Mouse (Mus musculus) cerebellum, adult 8-10 months (tissue): ENCODE measurements around the gene Adam33.
"Not testable (repeated sequence)": the region's sequence is repeated elsewhere in the genome, so short reads cannot be mapped to it uniquely, and the experiment has no call there.

Source experiments
- DNase-seq: peaks from one replicate; pipeline ENCODE4 v3.0.0; 2022

Adam33 gene

GRCm38 (mm10) chr2:131063404-131063864 is at the start of gene Adam33:
Gene Adam33, minus strand, starts transcription at chr2:131063814.
- DNase-seq = no peak

GRCm38 (mm10) chr2:131105989-131106388 is 42.4 kb upstream of the Adam33 start:
- no peak for DNase-seq

GRCm38 (mm10) chr2:131105061-131105460 is 41.4 kb upstream of the Adam33 start:
- not testable (repeated sequence) for DNase-seq

- no peak for DNase-seq
Observed at GRCm38 (mm10) chr2:131104021-131104420, 40.4 kb upstream of the Adam33 start.

- DNase-seq = no peak
Observed at GRCm38 (mm10) chr2:131101530-131101929, 37.9 kb upstream of the Adam33 start.

- DNase-seq = no peak
Observed at GRCm38 (mm10) chr2:131097087-131097486, 33.5 kb upstream of the Adam33 start.

GRCm38 (mm10) chr2:131096101-131096795 is 32.6 kb upstream of the Adam33 start:
- DNase-seq = no peak

- DNase-seq = peak; percentile 63
Observed at GRCm38 (mm10) chr2:131094823-131095222, 31.2 kb upstream of the Adam33 start.

GRCm38 (mm10) chr2:131093577-131093976 is 30.0 kb upstream of the Adam33 start:
- no peak for DNase-seq

- no peak for DNase-seq
Observed at GRCm38 (mm10) chr2:131090852-131091251, 27.2 kb upstream of the Adam33 start.

- DNase-seq = no peak
Observed at GRCm38 (mm10) chr2:131089634-131090033, 26.0 kb upstream of the Adam33 start.

- DNase-seq = no peak
Observed at GRCm38 (mm10) chr2:131088581-131088980, 25.0 kb upstream of the Adam33 start.

GRCm38 (mm10) chr2:131086667-131087390 is 23.2 kb upstream of the Adam33 start, which contains the start of gene Siglec1:
Gene Siglec1, minus strand, starts transcription at chr2:131086765.
- DNase-seq = no peak

GRCm38 (mm10) chr2:131084206-131084605 is 20.6 kb upstream of the Adam33 start:
- no peak for DNase-seq

GRCm38 (mm10) chr2:131080507-131080906 is 16.9 kb upstream of the Adam33 start:
- DNase-seq = no peak

- no peak for DNase-seq
Observed at GRCm38 (mm10) chr2:131072536-131072935, 8.9 kb upstream of the Adam33 start.

- DNase-seq = no peak
Observed at GRCm38 (mm10) chr2:131067481-131067880, 3.9 kb upstream of the Adam33 start.

- no peak for DNase-seq
Observed at GRCm38 (mm10) chr2:131066342-131066741, 2.7 kb upstream of the Adam33 start.

- no peak for DNase-seq
Observed at GRCm38 (mm10) chr2:131061607-131062006, 2.0 kb downstream of the Adam33 start.

GRCm38 (mm10) chr2:131060784-131061183 is 2.8 kb downstream of the Adam33 start:
- DNase-seq = no peak

- DNase-seq = no peak
Observed at GRCm38 (mm10) chr2:131059781-131060540, 3.7 kb downstream of the Adam33 start.

- DNase-seq = no peak
Observed at GRCm38 (mm10) chr2:131059377-131059776, 4.2 kb downstream of the Adam33 start.

GRCm38 (mm10) chr2:131058672-131059071 is 4.9 kb downstream of the Adam33 start:
- no peak for DNase-seq
